Mouse (Mus musculus): ENCODE measurements at regions not wholly inside any gene's neighbourhood (a gene's known extent, or its start where the extent isn't known, plus 50 kb on each side); places are given as distances from the start of the nearest gene placed in this dataset.

DNA sequence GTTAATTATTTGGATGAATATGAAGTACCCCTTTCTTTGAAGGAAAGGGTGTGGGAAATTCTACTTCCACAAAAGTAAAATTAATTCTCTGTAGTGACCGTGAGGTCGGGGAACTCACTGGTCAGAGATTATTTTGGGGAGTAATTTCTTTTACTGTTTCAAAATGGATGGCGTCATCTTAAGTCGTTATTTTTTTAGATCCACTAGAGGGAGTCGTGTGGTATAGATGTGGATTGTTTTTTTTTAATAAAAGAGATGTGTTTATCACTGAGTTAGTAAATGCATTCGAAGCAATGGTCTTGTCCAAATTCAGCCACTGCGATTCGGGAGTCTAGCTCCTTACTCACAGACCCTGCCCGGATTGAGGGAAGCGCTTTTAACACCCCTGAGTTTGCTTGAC lies 100.8 kb upstream of the Lsm14a start:
- DNase-seq, result no peak

DNA sequence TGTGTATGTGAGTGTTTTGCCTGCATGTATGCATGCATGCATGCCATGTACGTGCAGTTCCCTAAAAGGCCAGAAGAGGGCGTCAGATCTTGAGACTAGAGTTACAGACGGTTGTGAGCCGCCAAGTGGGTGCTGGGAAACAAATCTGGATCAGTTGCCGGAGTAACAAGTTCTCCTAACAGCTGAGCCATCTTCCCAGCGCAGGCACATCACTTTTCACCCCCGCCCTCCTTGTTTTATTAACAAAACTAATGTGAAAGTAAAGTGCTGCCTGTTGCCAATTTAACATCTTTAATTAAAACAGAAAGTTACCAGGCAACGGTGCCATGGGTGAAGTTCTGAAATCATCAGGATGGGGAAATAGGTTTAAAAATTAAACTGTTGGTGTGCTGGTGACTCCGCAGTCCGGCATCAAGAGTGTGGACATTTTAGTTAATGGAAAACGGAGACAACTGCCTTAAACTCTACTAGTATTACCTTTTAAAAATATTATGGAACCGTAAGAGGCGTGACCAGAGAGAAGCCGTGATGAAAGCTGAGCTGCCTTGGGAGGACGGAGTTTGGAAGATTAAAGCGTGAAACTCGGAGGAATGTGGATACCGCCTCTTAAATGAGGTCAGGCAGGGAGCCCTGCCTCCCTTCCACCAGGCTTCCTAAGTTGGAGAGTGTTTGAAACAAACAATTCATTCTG lies 91.9 kb upstream of the Lsm14a start:
- peak; percentile 85 for DNase-seq

DNA sequence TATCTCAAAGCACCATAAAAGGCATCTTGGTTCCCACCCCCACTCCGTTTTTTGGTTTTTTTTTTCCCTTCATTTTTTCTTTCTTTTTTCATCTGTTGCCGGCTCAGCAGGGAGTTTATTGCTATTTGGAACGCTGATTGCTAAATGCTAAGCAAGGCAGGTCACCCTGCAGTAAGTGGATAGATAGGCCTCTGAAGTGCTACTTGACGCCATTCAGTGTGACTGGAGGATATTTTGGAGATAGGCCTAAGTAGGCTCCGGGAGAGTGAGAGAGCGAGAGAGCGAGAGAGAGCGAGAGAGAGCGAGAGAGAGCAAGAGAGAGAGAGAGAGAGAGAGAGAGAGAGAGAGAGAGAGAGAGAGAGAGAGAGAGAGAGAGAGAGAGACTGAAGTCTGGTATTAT lies 90.3 kb upstream of the Lsm14a start:
- DNase-seq, result no peak

DNA sequence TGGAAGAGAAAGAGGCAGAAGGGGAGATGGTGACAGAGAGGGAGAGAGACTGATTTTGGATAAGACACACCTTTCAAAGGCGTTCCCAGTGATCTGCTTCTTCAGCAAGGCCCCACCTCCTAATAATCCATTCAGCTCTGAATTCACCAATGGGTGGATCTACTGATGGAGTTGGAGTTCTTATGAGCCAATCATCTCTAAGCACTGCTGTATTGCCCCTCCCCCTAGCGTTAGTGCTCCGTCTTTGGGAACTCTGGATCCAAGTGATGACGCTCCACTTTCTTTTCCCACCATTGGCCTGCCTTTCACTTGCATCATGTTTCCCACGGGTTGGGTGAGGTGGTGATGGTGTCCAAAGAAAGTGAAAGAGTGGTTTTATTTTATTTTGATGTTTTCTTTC lies 87.7 kb upstream of the Lsm14a start:
- DNase-seq, result no peak

- no peak for DNase-seq
Observed at GRCm38 (mm10) chr7:34471003-34471402, 77.9 kb upstream of the Lsm14a start.

DNA sequence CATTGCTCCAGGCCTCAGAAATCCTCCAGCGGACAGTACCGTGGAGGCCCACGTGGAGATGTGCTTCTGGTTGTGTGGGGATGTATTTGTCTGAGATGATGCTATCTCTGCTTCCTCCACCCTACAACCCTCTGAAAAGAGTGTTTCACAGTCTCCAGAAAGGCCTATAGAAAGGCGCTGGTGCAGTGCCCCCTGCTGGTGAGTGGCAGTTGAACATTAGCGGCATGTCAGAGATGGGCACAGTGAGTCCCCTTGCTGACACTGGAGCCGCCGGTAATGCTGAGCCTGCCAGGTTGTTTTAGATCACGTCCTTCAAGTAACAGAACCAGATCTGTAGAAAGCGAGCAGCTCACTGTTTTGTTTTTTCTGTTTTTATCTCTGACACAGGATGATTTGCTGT lies 69.0 kb upstream of the Lsm14a start:
- DNase-seq, result peak; percentile 17

GRCm38 (mm10) chr7:34459834-34460495 lies 66.8 kb upstream of the Lsm14a start:
- DNase-seq, result no peak

- DNase-seq, result no peak
Observed at GRCm38 (mm10) chr7:34458851-34459250, 65.7 kb upstream of the Lsm14a start.

DNA sequence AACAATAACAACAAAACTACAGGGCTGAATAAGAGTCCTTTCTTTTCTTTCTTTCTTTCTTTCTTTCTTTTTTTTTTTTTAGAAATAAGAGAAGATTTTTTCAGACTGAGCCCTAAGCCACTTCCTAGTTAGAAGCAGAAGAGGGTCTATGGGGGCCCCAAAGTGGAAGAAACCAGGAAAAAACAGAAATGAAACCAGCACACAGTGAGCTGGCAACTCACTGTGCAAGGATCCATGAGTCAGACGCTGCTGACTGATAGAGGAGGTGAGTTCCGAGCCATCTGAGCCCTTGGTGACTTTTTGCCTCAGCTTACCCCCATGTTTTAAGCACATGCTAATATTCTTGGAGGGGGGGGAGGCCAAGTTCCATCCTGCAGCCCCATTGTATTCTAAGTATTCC lies 55.2 kb upstream of the Lsm14a start:
- DNase-seq, result no peak

DNA sequence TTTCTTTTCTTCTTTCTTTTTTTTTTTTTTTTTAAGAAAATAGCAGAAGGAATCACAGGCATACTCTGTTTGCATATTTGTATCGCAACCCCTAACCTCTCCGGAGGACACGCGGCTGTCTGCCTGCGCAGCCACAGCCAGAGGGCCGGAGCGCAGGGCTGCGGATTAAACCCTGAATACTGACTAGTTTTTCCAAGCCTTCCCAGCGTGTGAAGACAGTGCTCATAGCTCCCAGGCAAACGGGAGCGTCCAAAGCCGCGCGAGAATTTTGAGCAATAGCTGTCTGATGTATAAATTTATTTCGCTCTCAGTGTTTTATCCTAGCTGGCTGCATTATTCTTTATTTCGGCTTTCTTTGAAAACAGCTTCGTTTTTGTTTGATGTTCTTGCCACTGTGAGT lies 51.1 kb upstream of the Lsm14a start:
- DNase-seq, result no peak

All from kidney, adult 9 months (tissue).